Mouse (Mus musculus) brain, embryonic 18.5 days (tissue): Measurements from ENCODE around the gene B3gat3.
"Not testable (repeated sequence)": the region's sequence is repeated elsewhere in the genome, so short reads cannot be mapped to it uniquely, and the experiment has no call there.

Experiments used
- DNase-seq: peaks from one replicate; pipeline ENCODE4 v3.0.0-alpha.2; 2012; ENCODE audit warnings: low read depth, low spot score

The B3gat3 gene

GRCm38 (mm10) chr19:8942276-8942964, 22.2 kb downstream of the B3gat3 start:
- no peak for DNase-seq

GRCm38 (mm10) chr19:8943047-8943446, 22.9 kb downstream of the B3gat3 start:
- no peak for DNase-seq

- no peak for DNase-seq
These were observed 23.9 kb downstream of the B3gat3 start for GRCm38 (mm10) chr19:8944062-8944461.

- no peak for DNase-seq
These were observed 24.6 kb downstream of the B3gat3 start for GRCm38 (mm10) chr19:8944750-8945149.

- no peak for DNase-seq
These were observed 25.1 kb downstream of the B3gat3 start for GRCm38 (mm10) chr19:8945251-8945650.

GRCm38 (mm10) chr19:8946929-8947328, 26.8 kb downstream of the B3gat3 start:
- no peak for DNase-seq

GRCm38 (mm10) chr19:8950190-8950589, 30.0 kb downstream of the B3gat3 start:
- no peak for DNase-seq

GRCm38 (mm10) chr19:8952241-8952640, 32.1 kb downstream of the B3gat3 start:
- no peak for DNase-seq

- DNase-seq, result peak; percentile 97
These were observed 33.2 kb downstream of the B3gat3 start, which contains the start of gene Tut1 for GRCm38 (mm10) chr19:8953135-8954039. Gene Tut1, plus strand, starts transcription at chr19:8953847.

GRCm38 (mm10) chr19:8954171-8954570, 34.0 kb downstream of the B3gat3 start:
- no peak for DNase-seq

GRCm38 (mm10) chr19:8962256-8962655, 42.1 kb downstream of the B3gat3 start:
- no peak for DNase-seq

- DNase-seq, result no peak
These were observed 44.9 kb downstream of the B3gat3 start for GRCm38 (mm10) chr19:8965075-8965474.

- no peak for DNase-seq
These were observed 45.6 kb downstream of the B3gat3 start for GRCm38 (mm10) chr19:8965771-8966170.

- DNase-seq, result no peak
These were observed 46.0 kb downstream of the B3gat3 start for GRCm38 (mm10) chr19:8966198-8966589.

- DNase-seq, result peak; percentile 99
These were observed 46.6 kb downstream of the B3gat3 start, which contains the start of gene Eef1g for GRCm38 (mm10) chr19:8966590-8967372. Gene Eef1g, plus strand, starts transcription at chr19:8967041.

- no peak for DNase-seq
These were observed 47.2 kb downstream of the B3gat3 start for GRCm38 (mm10) chr19:8967373-8967743.

GRCm38 (mm10) chr19:8967893-8968292, 47.7 kb downstream of the B3gat3 start:
- no peak for DNase-seq

GRCm38 (mm10) chr19:8972491-8972890, 52.3 kb downstream of the B3gat3 start:
- not testable (repeated sequence) for DNase-seq

GRCm38 (mm10) chr19:8974638-8975037, 54.5 kb downstream of the B3gat3 start:
- no peak for DNase-seq

GRCm38 (mm10) chr19:8975491-8975890, 55.3 kb downstream of the B3gat3 start:
- DNase-seq, result no peak

GRCm38 (mm10) chr19:8976535-8976934, 56.4 kb downstream of the B3gat3 start:
- no peak for DNase-seq
